Mouse (Mus musculus) neutrophil, adult 83 days (primary cell): Measurements from ENCODE around the gene Mast2. TPM values are rescaled to one million over a fixed set of nuclear protein-coding genes. Genes with fewer than 3 reads are reported as not detected.

Source experiments
- total RNA-seq, 2 experiments: library from RNA; stranded (reverse); gene quantifications; one replicate each; pipeline ENCODE4 v1.2.4; 2023

The Mast2 gene
- 10 to 100 TPM; 27.5 to 28.4 TPM for total RNA-seq

GRCm38 (mm10) chr4:116464126-116464981 lies at the start of gene Mast2:
TSS of gene Mast2 (minus strand) at chr4:116464183.

GRCm38 (mm10) chr4:116507425-116508218 lies 43.6 kb upstream of the Mast2 start, which contains the start of gene Ipp:
TSS of gene Ipp (plus strand) at chr4:116507549.

Other genes with a start within 250 kb of the Mast2 start
- gene Pik3r3, start 242.6 kb downstream of the Mast2 start, total RNA-seq, result under 1 TPM; 0.90 to 0.94 TPM
- gene Ipp, start 43.4 kb upstream of the Mast2 start, total RNA-seq, result 1 to 10 TPM; 8.1 to 8.6 TPM
- 1 to 10 TPM; 8.0 to 8.4 TPM for gene Tmem69, start 91.8 kb upstream of the Mast2 start, total RNA-seq
- gene Gpbp1l1, start 93.5 kb upstream of the Mast2 start, total RNA-seq, result 10 to 100 TPM; 74.2 to 81.3 TPM
- 1 to 10 TPM; 6.0 to 6.6 TPM for gene Ccdc17, start 132.5 kb upstream of the Mast2 start, total RNA-seq
- 10 to 100 TPM; 57.0 to 59.7 TPM for gene Nasp, start 163.8 kb upstream of the Mast2 start, total RNA-seq
- 100 to 1,000 TPM; 266 to 278 TPM for gene Akr1a1, start 187.5 kb upstream of the Mast2 start, total RNA-seq
- gene Prdx1, start 221.4 kb upstream of the Mast2 start, total RNA-seq, result 100 to 1,000 TPM; 140 to 144 TPM
- gene Mmachc, start 244.2 kb upstream of the Mast2 start, total RNA-seq, result 1 to 10 TPM; 2.5 to 2.9 TPM
- 10 to 100 TPM; 11.0 to 13.5 TPM for gene Ccdc163, start 244.3 kb upstream of the Mast2 start, total RNA-seq